Mouse (Mus musculus) cerebellum, postnatal 25 days (tissue): ENCODE measurements around the gene Cdkl3.

ENCODE experiments used
- DNase-seq, 2 experiments: peaks; one replicate each; pipeline ENCODE4 v3.0.0; 2021; ENCODE audit warnings: mixed read lengths in 2 of 2

The Cdkl3 gene

DNA sequence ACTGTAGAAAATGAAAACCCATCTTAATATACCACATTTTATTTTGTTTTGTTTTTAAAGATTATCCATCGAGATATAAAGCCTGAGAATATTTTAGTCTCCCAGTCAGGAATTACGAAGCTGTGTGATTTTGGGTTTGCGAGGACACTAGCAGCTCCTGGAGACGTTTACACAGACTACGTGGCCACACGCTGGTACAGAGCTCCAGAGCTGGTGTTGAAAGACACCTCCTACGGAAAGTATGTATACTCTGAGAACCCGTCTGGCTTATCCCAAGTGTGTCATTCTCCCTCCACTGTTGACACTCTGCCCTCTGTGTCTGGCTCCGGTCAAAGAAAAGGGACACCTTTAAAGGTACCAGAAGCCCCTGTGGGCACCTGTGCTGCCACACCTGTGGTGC lies 14.2 kb downstream of the Cdkl3 start:
- DNase-seq: no peak

DNA sequence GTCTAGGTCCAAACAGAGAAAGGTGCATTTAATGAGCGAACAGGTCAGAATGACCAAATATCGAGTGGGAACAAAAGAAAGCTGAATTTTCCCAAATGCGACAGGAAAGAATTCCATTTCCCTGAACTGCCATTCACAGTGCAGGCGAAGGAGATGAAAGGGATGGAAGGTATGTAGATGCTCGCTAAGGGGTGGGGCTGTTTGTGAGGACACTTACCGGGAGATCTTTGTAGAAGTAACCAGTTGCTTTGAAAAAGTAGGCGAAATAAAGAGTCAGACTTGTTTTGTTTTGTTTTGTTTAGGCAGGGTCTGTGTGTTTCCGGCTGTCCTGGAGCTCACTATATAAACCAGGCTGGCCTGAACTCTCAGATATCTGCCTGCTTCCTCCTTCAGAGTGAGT lies 28.3 kb downstream of the Cdkl3 start:
- no peak for DNase-seq

DNA sequence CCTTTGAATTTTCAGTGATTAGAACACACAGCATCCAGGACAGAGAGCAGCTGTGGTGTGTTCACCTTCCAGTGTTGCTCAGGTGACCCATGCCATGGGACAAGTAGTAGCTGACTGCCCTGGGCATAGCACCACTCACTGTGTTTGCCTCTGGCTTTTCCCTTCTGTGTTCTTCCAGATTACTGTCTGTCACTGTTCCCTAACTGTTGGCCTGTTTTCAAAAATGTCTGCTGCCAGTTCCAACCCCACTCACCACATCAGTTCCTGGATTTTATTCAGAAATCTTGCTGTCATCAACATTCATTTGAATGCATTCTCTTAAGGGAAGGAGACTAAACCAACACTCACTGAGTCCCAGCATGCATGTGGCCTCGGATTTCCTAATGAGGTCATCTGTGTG lies 29.9 kb downstream of the Cdkl3 start:
- DNase-seq: no peak

DNA sequence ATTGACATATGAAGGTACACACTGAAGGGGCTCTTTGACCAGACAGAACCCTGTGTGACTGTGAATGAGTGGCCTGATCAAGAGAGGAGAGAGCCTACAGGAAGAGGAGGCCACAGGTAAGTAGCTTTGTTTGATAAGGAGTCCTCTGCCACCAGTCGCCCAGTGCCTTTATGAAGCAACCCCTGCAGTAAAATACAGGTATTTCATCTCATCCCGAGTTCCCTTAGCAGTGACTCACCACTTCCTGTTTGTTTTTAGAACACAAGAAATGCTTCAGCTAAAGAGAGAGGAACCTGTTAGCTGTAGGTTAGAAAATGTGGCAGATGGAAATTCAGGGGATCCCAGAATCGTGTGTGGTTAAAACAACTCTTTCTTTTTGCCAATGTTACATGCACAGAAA lies 31.9 kb downstream of the Cdkl3 start:
- no peak for DNase-seq

DNA sequence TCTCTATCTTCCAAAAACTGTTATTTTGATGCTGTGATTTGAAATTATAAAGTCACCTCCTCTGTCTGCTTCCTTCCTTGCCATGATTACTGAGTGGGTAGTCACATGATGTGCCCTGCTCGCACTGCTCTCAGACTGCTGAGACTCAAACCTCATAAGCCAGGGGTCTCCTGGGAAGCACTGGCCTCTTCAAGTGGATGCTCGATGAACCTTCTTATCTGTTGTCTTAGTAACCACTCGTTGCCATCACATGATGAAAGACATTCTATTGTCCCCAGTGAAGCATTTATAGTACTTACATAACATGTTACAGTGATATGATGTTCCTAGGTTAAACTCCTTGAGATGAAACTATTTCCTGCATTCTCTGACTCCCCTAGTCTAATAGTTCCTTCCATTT lies 33.6 kb downstream of the Cdkl3 start:
- DNase-seq: no peak

DNA sequence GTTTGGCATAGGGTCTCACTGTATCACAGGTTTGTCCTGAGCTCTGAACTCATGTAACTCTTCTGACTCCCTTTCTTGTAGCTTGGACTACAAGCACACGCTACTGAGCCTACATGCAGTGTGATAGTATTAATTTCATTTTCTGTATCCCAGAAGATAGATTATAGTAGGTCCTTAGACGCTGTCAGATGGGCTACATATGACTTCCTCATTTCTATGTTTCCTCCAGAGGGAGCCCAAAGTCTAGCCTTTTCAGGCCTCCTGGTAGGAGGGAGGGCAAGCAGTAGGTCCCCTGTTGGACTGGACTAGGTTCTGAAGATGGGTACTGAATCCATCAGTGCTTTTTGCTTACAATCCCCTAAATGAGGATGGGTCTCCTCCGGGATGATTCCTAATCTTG lies 39.2 kb downstream of the Cdkl3 start:
- no peak for DNase-seq

DNA sequence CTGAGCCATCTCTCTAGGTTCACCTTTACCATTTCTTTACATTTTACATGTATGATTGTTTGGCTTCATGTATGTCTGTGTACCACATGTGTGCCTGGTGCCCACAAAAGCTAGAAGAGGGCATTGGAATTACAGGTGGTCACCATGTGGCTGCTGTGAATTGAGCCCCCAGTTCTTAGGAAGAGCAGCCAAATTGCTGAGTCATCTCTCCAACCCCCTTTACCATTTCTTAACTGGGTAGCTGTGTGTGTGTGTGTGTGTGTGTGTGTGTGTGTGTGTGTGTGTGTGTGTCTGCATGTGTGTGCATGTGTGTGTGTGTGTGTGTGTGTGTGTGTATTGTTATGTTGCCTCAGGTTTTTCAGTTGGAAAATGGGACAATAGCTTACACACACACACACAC lies 40.1 kb downstream of the Cdkl3 start:
- DNase-seq: no peak

DNA sequence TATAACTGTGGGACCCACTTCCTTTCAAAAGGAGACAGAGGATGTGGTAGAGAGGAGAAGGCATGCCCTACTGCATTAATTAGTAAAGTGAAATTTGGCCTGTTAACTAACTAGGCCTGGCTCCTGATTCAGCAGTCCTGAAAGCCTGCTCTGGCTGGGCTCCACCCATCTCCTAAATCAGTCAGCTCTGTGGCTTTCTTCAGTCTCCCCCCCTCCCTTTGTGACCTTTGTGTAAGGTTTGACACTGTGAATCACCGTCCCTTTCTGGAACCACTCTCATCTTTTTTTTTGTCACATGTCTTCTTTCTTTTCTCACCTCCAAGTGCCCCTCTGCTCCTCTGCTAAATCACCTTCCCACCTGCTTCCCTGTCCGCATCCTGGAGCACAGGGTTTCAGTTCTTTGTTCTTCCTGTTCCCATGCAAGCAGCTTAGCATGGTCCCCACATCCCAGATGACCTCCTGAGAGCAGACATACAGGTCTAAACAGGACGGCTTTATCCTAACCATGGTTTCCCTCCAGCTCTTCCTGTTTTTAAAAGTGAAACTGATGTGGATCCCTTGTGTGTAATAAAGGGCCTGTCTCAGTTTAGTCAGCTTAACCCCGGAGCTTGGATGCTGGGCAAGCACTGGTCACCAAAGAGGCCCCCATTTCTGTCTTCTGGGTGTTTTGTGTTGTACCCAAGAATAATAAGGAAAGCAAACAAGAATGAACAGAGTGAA lies 42.6 kb downstream of the Cdkl3 start:
- DNase-seq: no peak

DNA sequence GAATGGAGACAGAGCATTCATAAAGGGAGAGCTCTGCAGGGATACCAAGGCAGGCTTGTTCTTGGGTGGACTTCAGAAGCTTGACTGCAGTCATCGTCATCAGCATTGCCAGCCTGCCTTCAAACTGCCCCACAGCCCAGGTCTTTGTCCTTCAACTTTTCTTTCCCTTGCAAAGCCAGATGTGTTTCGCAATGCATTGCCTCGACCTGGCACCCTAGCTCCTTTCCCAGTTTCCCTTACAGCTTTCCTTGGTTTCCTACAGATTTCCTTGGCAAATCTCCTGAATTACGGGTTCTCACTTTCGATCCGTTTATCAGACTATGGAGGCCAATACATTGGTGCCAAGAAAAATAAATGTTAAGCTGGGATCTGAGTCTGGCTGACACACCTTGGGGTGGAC lies 49.4 kb downstream of the Cdkl3 start:
- DNase-seq: no peak

DNA sequence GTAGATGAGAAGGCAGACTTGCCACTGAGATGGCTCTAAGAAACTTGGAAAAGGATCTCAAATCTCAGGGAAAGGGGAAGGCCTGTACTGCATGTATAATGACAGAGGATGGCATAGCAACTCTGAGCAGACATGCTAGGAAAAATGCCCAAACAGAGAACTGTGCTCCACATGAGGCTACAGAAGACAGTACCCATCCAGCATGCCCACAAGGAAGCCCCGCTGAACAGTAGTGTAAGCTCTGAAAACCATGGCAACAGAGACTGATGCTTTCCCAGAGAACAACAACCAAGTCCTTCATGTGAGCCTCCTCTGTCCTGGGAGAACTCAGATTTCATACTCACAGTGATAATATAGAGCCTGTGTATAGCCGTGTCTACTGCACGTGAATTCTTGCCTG lies 50.7 kb downstream of the Cdkl3 start:
- DNase-seq: no peak

DNA sequence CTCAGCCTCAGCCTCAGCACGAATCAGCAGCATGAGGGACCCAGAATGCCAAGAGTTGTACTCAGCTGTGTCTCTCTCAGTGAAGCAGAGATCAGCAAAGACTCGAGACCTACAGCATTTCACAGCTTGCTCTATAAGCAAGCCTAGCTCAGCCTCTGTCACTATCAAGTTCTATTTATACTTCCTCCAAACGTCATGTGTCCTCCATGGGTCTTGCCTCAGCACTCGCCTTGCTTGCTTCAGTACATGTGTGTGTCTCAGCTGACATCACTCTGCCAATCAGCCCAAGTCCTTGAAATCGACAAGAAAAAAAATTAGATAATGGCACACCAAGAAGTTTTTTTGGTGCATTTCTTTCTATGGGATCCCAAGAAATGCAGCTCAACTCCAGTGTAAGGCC lies 52.2 kb downstream of the Cdkl3 start:
- DNase-seq: no peak

DNA sequence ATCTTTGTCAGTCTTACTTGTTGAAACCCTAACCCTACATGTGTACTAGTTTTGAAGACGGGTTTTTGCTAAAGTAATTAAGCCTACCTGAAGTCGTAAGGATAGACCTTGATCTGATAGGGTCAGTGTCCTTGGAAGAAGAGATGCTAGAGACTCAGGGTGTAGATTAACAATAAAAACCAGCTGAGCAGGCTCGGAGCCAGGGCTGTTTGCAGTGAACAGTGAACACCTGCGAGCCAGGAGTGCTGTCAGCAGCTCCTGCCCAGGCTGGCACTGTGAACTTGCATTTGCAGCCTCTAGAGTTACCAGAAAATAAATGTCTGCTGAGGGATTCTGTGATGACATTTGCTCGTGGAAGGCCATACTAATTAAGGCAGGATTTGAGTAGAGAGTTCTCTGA lies 55.0 kb downstream of the Cdkl3 start:
- DNase-seq: no peak

DNA sequence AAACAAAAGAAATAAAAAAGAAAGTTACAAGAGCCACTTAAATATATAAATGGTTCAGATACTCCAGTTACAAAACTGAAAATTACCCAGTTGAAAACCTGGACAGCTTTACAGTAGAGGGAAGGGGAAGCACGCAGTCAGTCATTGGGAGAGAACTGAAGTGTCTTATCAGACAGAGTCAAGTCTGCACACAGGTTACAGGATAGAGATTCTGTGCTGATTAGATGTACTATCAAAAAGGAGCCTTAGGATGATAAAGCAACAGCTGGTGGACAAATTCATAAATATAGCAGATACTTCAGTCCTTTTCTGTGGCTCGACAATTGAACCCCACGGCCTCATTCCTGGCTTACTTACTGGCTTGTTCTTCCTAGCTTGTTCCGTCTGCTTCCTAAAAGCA lies 56.3 kb downstream of the Cdkl3 start:
- DNase-seq: no peak

DNA sequence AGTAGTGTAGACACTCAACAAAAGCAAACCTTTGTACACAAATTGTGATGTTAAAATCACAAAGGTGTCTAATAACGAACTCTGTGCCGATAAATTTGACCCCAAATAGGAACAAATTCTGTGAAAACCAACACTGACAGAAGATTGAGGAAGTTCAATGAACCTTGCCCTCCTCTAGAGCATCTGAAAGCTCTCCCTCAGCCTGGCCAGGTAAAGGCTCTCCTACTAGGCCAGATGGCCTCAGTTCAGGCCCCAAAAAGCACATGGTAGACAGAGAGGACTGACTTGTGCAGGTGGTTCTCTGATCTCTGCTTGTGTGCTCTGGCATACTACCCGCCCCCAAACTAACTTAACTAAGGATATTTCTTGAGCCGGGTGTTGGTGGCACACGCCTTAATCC lies 58.4 kb downstream of the Cdkl3 start:
- DNase-seq: no peak

DNA sequence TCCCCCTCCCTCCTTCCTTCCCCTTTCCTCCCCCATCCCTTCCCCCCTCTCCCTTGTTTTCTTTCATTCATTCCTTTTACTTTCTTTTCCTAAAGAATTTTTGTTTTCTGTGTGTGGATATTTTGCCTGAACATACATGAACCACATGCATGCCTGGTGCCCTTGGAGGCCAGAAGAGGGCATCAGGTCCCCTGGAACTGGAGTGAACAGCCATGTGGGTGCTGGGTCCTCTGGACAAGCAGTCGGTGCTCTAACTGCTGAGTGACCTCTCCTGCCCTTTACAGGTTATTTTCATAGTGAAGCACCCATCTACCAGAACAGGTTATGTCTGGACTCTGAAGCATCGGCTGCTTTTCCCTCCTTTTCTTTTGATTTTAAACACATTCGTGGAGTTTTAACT lies 60.4 kb downstream of the Cdkl3 start:
- no peak for DNase-seq

DNA sequence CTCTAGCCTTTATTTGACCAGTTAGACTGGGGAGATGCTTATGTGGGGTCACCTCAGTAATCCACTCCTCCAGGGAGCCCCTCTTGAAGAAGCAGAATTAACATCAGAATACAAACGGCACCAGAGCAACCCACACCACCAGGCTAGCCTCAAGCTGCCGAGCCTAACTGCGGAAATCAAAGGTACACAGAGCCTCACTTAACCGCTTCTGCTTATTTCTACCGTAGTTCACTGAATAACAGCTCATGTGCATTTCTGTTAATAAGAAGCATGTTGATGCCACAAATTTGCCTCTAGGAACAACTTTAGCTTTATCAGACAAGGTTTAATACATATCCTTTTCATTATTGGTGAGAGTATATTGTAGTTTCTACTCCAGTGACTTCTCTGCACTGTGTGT lies 61.8 kb downstream of the Cdkl3 start:
- no peak for DNase-seq

DNA sequence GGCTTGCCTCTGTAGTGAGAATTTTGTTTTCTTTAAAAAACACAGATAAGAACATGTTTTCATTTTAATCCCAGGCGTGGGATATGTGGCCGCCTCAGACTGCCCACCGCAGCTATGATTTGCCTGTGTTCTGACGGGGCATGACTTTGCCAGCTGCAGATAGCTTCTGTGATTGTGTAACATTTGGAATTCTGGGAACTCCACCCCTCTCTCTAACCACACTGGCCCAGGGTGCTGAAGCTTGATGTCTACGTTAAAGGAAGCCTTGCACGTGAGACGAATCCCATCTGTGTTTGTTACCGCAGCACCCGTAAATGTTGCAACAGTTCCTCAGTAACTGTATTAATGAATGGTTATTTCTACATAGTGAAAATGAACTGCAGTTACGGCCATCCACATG lies 67.7 kb downstream of the Cdkl3 start:
- no peak for DNase-seq

DNA sequence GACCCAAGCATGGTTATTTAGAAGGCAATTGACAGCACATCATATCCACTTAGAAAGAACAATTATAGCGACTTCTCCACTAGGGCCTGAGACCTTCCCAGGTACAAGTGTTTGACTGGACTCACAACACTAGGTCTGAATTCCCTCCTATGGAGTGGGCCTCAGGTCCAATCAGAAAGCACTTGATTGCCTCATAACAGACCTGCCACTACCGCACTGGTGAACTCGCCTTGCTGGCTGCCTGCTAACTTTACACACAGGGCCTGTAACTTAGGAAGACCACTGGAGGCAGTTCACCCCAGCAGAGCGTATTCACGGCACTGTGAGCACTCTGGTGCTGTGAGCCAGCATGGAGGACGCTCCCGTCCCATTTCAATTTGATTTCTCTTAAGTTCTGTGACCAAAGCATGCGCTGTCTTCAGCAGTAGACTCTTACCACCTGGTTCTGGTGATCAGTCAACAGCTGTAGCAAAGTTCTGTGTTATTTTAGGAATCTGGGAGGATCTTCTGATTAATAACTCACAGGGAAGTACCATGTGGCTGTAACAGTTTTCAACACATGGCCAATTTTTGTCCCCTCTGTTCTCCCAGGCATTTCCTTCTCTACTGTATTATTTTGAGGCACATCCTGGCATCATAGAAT lies 69.6 kb downstream of the Cdkl3 start:
- DNase-seq: no peak

DNA sequence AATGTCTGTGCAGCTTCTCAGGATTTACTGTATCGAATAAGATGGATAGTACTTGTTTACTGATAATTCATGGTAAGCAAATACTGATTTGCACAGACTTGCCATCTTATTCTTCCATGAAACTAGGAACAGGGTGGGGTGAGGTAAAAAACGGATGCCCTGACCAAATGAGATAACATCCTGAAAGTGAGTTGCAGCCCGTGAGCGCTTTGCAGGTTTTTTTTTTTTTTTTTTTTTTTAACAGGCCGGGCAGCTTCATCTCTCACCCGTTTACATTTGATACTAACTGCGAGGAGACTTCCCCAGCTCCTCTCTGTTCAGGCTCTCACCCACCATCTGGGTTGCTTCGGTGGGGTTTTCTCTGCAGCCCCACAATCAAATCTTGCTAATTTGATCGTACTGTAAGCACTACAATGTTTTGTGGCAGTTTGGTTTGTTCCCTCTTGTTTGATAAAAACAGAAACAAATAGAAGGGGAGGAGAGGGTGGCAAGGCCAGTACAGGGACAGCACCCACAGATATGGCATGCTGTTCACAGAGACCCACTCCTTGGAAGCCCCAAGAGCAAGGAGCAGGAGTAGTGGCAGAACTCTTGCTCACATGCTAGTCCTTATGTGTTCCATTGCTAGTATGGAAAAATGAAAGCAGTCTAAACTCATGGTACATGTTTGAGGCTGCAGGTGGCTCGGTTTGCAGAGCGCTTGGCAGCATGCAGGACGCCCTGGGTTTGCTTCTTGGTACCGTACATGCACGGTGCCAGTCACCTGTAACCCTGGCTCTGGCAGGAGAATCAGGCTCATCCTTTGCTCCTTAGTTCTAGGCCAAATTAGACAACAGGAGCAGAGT lies 70.8 kb downstream of the Cdkl3 start:
- DNase-seq: no peak

DNA sequence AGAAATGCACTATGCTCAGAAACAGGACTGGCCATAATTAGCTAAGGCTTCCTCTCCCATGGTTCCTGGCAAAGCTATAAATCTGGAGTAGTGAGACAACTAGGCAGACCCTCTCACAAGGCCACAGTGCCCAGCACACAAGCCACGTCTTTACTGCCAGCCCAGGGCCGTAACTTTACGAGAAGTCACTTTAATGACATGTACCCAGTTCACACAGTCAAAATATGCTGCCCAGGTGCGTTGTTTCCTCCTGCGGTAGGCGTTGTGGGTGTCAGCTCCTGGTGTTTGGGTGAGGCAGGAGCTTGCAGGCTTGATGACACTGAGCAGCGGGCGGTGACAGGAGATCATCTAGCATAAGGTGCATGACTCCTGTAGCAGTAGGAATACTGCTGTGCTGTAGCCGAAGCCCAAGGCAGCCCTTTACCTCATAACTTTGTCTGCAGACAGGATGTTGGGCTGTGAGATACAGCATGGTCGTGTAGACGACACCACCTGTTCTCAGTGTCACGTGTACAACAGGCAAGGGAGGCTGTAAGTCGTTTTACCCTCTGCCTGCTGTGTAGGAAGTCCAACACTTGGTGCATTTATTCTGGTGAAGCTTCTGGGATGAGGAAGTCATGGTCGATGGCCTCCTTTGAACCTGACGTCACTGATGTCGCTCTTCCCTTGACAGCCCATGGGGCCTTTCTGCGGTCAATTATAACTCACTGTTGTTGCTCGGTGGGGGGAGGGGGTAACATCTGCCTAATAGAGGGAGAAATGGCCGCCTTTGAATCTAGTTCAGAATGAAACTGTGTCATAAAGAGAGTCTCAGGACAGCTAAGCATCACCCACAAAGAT lies 72.0 kb downstream of the Cdkl3 start:
- no peak for DNase-seq

DNA sequence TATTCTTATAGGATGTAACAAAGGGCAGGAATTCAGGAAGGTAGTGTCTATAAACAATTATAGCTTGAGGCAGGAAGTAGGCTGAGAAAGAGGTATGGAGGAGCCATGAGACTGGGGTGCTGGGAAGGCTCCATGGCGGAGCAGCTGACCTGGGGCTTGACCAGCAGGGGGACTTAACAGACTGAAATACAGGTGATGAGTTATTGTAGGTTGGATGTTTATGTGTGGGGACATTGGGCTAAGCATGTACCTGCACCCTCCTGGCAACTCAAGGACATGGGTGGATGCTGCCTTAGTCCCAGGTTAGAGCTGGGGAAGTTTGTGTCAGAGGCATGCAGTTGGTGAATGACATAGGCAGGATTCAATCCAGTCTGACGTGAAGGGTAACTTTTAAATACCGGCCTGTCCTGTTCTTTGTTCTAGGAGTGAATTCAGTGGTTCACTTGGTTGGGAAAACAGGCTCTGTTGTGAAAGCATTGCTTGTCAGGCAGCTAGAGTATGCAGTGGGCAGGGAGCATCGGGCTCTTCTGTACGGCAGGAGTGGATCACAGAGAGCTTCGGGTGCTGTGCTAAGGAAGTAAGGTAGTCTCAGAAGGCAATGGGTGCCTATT lies 72.8 kb downstream of the Cdkl3 start:
- DNase-seq: no peak

DNA sequence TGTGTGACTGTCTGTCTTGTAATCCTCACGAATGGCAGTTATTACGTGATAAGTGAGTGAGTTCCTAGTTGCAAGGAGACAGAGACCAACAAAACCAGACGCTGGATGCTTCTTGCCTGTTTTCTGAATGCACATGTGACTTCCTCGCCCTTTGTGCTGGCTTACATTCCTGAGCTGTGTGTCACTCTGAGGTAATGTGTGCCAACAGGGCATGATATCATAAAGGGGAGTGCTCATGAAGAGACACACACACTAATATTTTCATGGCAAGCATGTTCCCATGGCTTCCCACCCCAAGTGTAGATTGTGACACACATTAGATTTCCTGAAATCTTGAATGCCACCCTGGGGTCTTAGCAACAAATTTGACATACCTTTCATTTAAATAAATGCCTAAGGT lies 73.9 kb downstream of the Cdkl3 start:
- DNase-seq: no peak

DNA sequence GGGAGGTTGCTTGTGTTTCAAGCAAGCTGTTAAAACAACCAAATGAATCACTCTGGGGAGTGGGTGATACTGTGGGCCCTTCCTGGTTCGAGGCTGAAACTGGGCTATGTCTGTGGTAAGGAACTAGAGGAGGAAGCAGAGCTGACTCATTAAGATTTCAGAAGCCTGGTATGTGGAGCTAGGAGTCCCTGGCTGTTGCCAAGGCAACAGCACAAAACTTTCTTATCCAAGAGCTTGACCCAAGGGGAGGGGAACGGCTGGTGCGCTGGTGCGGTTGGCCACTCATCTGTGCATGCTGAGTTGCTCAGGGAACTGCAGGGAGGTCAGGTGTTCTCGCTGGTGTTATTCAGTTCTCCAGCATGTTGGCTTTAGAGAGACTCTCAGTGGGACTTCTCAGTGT lies 76.0 kb downstream of the Cdkl3 start:
- DNase-seq: no peak
